Mouse (Mus musculus): ENCODE measurements around the gene Glmn.

Glmn gene

GRCm38 (mm10) chr5:107534581-107534980 lies 63.1 kb downstream of the Glmn start, which contains the start of gene 1700028K03Rik:
Gene 1700028K03Rik (plus strand): TSS chr5:107534709.
- no peak for TF ChIP-seq GATA4 (IDR thresholded peaks at IDR 0.05; ENCODE audit: insufficient replicate concordance, low read length)

- no peak for TF ChIP-seq GATA4 (IDR thresholded peaks at IDR 0.05; ENCODE audit: insufficient replicate concordance, low read length)
These were observed 64.1 kb downstream of the Glmn start for GRCm38 (mm10) chr5:107533590-107533989.

- TF ChIP-seq GATA4 (IDR thresholded peaks at IDR 0.05; ENCODE audit: insufficient replicate concordance, low read length), result no peak
These were observed 68.8 kb downstream of the Glmn start for GRCm38 (mm10) chr5:107528856-107529255.

- TF ChIP-seq GATA4 (IDR thresholded peaks at IDR 0.05; ENCODE audit: insufficient replicate concordance, low read length), result no peak
These were observed 73.4 kb downstream of the Glmn start for GRCm38 (mm10) chr5:107524281-107524680.

- no peak for TF ChIP-seq GATA4 (IDR thresholded peaks at IDR 0.05; ENCODE audit: insufficient replicate concordance, low read length)
These were observed 75.8 kb downstream of the Glmn start for GRCm38 (mm10) chr5:107521897-107522296.

- TF ChIP-seq GATA4 (IDR thresholded peaks at IDR 0.05; ENCODE audit: insufficient replicate concordance, low read length), result no peak
These were observed 76.3 kb downstream of the Glmn start for GRCm38 (mm10) chr5:107521386-107521785.

GRCm38 (mm10) chr5:107518602-107519001 lies 79.1 kb downstream of the Glmn start:
- TF ChIP-seq GATA4 (IDR thresholded peaks at IDR 0.05; ENCODE audit: insufficient replicate concordance, low read length), result no peak

- no peak for TF ChIP-seq GATA4 (IDR thresholded peaks at IDR 0.05; ENCODE audit: insufficient replicate concordance, low read length)
These were observed 81.6 kb downstream of the Glmn start for GRCm38 (mm10) chr5:107516087-107516486.

GRCm38 (mm10) chr5:107515453-107515852 lies 82.2 kb downstream of the Glmn start:
- TF ChIP-seq GATA4 (IDR thresholded peaks at IDR 0.05; ENCODE audit: insufficient replicate concordance, low read length), result no peak

- no peak for TF ChIP-seq GATA4 (IDR thresholded peaks at IDR 0.05; ENCODE audit: insufficient replicate concordance, low read length)
These were observed 84.1 kb downstream of the Glmn start for GRCm38 (mm10) chr5:107513583-107513982.

- TF ChIP-seq GATA4 (IDR thresholded peaks at IDR 0.05; ENCODE audit: insufficient replicate concordance, low read length), result no peak
These were observed 86.4 kb downstream of the Glmn start for GRCm38 (mm10) chr5:107511326-107511725.

GRCm38 (mm10) chr5:107510503-107510902 lies 87.2 kb downstream of the Glmn start:
- TF ChIP-seq GATA4 (IDR thresholded peaks at IDR 0.05; ENCODE audit: insufficient replicate concordance, low read length), result no peak

- TF ChIP-seq GATA4 (IDR thresholded peaks at IDR 0.05; ENCODE audit: insufficient replicate concordance, low read length), result no peak
These were observed 90.4 kb downstream of the Glmn start, which contains the start of gene Gm42669 for GRCm38 (mm10) chr5:107507321-107507720. Gene Gm42669 (plus strand): TSS chr5:107507621.

- no peak for TF ChIP-seq GATA4 (IDR thresholded peaks at IDR 0.05; ENCODE audit: insufficient replicate concordance, low read length)
These were observed 96.9 kb downstream of the Glmn start for GRCm38 (mm10) chr5:107500741-107501140.

GRCm38 (mm10) chr5:107499891-107500535 lies 97.7 kb downstream of the Glmn start:
- TF ChIP-seq GATA4 (IDR thresholded peaks at IDR 0.05; ENCODE audit: insufficient replicate concordance, low read length), result no peak

Measured in liver, adult (tissue).